Mouse (Mus musculus) heart, postnatal 14 days (tissue): ENCODE data around the gene Bin2. TPM values are rescaled to one million over a fixed set of nuclear protein-coding genes. Genes with fewer than 3 reads are reported as not detected.

Experiments used
- DNase-seq, 2 experiments: peaks; one replicate each; pipeline ENCODE4 v3.0.0; 2021 to 2022
- intact Hi-C: fragments of 180-260 bp; cut with DNase I; formaldehyde crosslinking; loops from one replicate; pipeline ENCODE4 v1.15.1; 2025
- long read RNA-seq, 2 experiments: library from polyadenylated mRNA; stranded (forward); transcript quantifications; one replicate each; pipeline ENCODE4 v2.0.0; 2021
- total RNA-seq, 2 experiments: library from RNA; stranded (reverse); gene quantifications; 2 replicates each; pipeline ENCODE4 v1.2.3; 2021

The Bin2 gene
- total RNA-seq, result 1 to 10 TPM; 1.8 to 3.9 TPM
- long read RNA-seq, experiment 1, partial matches to known transcripts, result 0 of 4 reads
- long read RNA-seq, experiment 1, other reads (novel, unspliced or antisense), result 1 of 4 reads
- long read RNA-seq, experiment 2, partial matches to known transcripts, result 1 of 3 reads
- long read RNA-seq, experiment 2, other reads (novel, unspliced or antisense), result 0 of 3 reads

DNA sequence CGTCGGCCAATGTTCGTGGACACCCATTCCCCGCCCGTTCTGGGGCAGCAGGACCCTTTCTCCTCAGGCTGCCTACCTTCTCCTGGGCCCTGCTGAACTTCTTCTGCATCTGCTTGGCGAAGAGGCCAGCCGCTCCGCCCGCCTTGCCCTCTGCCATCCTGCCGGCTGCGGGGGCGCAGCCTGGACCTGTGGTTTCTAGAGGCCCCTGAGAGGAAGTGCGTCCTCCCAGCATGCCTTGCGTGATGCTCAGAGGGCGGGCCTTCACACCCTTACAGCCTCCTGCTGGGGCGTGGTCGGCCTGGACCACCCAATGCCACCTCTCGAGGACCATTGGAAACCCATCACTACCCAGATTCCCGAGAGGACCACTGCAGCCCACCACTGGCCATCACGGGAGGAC is at the start of gene Bin2:
Bin2 (minus strand) TSS at position 217 of the 400 bp plus-strand sequence.
- DNase-seq, result peak; percentile 23 to 38

DNA sequence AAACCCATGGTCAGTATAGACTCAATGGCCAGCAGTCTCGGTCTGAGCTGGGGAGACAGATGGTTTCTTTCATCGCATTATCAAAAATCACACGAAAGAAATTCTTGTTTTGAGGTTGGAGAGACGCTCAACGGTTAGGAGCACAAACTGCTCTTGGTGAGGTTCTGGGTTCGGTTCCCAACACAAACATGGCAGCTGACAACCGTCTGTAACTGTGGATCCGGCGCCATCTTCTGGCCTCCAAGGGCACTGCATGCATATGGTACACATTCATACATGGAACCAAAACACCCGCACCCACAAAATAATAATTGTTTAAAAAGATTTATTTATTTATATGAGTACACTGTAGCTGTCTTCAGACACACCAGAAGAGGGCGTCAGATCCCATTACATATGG is 49.2 kb upstream of the Bin2 start:
- intact Hi-C loops, result no loop called here
- DNase-seq, result no peak

More for the DNA sequence above, at the start of gene Bin2:
- intact Hi-C loops, result no loop called here

DNA sequence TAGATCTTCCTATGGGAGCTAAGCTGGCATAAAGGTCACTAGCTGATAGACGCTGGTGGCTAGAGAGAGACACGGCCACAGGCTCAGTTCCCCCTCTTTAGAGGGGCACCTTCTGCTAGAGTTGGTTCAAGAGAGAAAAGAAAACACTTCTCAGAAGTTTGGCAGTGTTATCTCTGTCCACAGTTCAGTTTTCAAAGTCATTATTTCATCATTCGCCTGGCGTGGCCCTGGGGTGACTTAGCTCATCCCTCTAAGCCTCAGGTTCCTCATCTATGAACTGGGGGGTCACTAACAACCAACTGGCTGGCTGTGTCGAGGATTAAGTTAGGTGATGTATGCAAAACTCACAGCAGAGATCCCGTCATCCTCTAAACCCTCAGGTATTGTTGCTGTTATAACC is 48.6 kb upstream of the Bin2 start:
- intact Hi-C loops, result no loop called here

DNA sequence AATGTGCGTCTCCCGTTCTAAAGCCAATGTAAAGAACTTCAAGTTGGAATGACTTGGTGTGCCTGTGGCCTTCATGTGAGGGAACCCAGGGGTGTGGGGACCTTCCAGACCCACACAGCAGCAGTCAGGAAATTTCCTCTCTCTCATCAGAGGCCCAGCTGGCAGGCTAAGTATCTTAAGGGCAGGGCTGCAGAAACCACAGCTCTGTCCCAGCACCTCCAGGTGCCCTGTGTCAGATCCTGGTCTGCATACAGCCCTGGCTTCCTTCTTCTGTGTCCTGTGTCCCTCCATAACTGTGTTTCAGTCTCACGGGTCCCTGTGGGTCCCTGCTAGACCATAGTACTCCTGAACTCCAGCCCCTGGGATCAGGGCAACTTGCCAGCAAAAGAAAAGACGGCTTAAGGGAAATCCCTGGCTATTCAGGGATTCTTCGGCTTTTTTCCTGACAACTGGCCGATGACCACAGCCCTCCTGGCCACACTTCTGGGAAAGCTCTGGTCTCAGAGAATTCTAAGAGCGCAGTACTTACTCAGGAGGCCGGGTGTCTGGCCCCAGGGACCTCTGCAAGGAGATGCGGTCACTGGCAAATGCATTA is 46.1 kb upstream of the Bin2 start:
- peak in 1 of 2 experiments; percentile 20 for DNase-seq
- intact Hi-C loops, result no loop called here

More for the DNA sequence above, 48.6 kb upstream of the Bin2 start:
- no peak for DNase-seq

DNA sequence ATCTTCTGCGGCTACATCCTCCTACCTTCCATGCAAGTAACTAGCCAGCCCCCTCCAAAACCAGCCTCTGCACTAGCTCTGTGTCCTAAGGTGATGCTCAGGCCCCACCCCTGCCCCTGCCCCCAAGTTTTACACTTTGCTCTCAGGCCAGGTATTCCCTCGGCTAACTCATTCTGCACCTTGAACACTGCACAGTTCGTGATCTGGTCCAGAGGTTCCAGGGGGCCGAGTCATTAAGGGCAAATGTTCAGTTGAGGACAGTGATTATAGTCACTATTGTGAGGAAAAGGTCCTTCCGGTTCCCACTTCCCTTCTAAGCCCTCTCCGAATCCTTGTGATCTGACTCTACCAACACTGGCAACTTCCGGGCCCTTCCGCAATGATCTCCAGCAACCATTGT is 45.1 kb upstream of the Bin2 start:
- DNase-seq, result no peak
- intact Hi-C loops, result no loop called here

DNA sequence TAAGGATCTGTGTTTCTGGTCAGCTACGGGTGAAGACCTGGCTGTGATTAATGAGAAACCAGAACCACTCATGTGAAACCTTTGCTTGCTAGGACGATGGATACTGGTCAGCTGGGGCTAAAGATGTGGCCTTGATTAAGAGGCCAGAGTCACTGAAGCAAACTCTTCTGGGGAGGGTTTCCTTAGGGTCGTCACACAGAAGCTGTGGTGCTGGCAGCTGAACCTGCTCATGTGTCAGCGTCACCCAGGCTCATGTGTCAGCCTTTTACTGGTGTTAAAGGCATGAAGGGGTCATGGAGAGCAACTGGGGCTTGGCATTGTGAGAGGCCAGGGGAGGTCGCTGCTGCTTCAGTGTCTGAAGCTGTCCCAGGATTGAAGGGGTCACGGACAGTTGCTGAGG is 41.5 kb upstream of the Bin2 start:
- no peak for DNase-seq
- intact Hi-C loops, result no loop called here

DNA sequence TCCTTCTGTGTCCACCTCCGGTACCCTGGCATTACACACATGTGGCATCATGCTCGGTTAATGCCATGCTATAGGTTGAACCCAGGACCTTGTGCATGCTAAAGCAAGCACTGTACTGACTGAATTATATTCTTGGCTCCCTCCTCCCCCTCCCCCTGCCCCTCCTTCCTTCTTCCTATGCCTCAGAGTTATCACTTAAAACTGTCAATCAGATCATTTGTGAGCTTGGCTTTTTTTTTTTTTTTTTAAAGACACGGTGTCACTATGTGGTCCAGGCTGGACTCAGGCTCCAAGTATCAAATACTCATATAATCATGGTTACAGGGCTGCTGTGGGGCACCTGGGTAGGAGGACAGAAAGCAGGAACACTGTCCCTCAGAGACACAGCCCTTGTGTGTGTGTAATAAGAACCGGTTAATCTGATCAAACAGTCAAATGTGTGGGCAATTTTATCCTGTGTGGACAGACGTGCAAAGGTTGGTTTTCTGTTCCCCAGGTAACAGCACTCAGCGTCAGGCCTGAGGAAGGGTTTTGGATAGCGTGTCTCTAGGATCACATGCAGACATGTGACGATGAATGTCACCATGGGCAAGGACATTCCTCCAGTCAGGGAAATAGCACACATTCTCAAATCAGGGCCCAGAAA is 39.2 kb upstream of the Bin2 start:
- no peak for DNase-seq
- intact Hi-C loops, result no loop called here

DNA sequence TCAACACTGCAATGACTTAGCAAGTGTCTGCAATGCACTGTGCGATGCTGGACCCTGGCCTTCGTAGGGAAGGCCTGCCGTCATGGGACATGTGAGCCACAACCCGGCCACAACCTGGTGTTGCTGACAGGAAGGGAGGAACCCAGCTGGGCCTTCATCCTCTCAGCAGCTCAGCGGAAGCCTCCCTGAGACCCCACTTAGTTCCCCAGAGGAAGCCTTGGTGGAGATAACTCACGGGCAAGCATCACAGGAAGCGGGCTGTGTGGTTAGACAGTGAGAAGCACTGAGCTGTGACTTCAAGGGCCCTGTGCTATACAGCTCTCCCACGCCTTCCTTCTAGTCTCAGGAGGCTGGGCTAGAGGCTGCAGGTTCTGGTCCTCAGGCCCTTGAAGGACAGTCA is 36.9 kb upstream of the Bin2 start:
- no peak for DNase-seq
- intact Hi-C loops, result no loop called here

DNA sequence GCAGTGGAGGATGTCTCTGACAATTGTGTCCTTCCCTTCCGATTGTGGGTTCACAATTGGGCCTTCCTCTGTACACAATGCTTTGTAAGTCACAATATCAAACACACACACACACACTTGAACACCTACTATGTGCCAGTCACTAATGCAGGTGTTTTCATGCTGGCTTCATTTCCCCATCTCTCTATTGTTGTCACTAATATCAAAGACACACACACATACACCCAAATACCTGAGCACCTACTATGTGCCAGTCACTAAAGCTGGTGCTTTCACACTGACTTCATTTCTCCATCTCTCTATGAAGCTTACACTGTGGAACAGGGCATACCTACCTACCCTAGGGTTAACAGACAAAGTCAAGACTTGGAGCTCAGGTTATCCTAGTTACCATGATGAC is 36.0 kb upstream of the Bin2 start:
- intact Hi-C loops, result no loop called here
- no peak for DNase-seq

DNA sequence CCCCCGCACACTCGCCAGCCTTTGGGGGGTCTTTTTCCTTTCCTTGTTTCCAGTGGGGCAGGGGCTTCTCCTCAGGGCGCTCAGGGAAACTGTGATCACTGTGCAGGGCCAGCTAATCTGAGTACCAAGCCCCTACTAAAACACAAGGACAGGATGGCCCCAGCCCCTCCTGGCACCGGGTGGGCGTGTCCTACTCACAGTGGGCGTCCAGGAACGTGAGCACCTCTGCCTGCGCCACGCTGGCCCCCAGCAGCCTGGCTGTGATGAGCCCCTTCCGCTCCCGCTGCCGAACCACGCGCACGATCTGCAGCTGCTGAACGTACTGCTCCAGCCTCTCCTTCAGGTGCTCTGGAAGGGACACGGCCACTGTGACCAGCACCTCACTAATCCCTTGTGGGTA is 34.6 kb upstream of the Bin2 start:
- intact Hi-C loops, result no loop called here
- no peak for DNase-seq

DNA sequence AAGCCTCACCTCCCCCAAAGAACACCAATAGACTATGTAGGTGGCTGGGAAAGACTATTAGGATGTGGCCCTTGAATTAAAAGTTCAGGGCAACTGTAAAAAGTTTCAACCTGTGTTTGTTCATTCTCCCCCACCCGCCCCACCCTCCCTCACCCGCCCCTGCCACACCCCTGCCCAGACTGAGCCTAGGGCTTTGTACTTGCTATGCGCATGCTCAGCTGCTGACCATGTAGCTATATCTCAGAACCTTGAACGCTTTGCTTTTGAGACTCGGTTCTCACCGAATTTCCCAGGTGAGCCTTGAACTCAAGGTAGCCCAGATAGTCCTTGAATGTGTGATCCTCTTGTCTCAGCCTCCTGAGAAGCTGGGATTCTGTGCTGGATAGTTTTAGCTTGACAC is 32.5 kb upstream of the Bin2 start:
- no peak for DNase-seq
- intact Hi-C loops, result no loop called here

DNA sequence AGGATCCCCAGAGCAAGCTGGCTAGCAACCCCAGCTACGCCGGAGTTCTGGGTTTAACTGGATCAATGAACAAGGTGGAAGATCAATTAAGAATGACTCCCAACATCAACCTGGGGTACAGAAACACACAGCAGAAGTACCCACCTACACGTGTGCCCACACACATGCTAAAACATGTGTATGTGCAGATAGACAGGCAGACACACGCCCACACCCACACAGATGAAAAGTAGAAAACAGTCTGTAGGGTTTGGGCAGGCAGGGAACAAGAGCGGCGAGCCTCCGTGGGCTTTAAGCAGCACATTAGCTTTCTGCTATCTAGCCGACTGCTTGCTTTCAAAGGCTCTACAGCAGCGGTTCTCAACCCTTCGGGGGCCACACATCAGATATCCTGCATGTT is 31.8 kb upstream of the Bin2 start:
- intact Hi-C loops, result no loop called here
- DNase-seq, result no peak

DNA sequence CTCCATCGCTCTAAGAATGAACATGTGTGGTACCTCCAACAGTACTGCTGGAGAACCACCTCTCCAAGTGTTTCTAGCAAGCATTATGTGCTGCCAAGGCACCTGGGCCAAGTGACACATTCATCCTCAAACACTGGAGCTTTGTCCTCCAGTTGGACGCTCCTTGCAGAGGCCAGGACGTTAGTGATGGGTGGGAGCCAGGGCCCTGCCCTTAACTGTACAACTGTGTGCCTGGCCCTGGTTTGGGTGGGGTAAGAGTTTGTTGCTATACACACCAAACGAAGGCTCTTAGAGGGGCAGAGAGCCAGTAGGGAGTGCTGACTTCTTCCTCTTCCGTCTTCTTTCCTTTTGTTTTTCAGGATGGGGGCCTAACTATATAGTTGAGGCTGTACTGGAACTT is 31.1 kb upstream of the Bin2 start:
- intact Hi-C loops, result no loop called here
- no peak for DNase-seq

DNA sequence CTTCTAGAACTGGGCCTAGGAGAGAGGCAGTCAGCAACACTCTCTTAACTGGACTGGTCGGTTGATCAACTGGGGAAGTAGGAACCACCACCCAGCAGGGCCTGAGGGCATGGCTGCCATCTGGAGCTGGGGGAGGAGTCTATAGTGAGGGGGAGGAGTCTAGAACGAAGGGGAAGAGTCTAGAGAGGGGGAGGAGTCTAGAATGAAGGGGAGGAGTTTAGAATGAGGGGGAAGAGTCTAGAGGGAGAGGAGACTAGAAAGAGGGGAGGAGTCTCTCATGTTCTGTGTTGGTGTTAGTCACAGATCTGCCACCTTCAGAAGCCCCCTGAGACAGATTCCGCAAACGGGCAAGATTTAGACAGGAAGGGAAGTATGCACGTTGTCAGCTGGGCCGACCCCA is 30.0 kb upstream of the Bin2 start:
- no peak for DNase-seq
- intact Hi-C loops, result no loop called here

DNA sequence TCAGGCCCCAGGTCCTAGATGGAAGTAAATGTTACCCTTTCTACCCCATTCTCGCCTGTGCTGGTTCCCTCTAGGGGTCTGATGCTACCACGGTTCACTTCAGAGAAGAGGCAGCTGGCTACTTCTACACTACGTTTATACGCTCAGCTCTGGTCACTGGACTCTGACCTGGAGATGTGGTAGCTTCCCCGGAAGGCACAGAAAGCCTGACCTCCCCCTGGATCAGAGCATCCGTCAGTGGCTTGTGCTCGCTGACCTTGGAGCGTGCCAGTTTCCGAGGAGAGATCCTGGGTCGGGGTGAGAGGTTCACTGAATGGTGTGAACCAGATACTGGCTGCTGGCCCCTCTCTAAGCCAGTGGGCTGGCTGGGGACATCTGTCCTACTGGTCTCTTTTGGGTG is 28.7 kb upstream of the Bin2 start:
- intact Hi-C loops, result no loop called here
- DNase-seq, result no peak

DNA sequence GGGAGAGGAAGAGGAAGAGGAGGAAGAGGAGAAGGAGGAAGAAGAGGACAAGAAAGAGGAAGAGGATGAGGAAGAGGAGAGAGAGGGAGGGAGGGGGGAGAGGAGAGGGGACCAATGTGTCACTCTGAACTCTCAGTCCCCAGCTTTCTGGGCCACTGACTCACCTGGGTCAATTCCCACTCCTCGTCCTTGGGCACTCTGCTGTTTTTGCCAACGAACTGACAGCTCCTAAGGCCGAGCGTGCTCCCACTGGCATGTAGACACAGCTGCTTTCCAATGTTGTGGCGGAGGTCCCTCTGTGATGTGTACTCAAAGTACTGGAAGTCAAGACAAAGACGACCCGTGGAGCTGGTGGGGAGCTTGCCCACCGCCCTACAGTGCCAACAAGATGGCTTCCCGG is 25.1 kb upstream of the Bin2 start:
- intact Hi-C loops, result no loop called here
- DNase-seq, result no peak

DNA sequence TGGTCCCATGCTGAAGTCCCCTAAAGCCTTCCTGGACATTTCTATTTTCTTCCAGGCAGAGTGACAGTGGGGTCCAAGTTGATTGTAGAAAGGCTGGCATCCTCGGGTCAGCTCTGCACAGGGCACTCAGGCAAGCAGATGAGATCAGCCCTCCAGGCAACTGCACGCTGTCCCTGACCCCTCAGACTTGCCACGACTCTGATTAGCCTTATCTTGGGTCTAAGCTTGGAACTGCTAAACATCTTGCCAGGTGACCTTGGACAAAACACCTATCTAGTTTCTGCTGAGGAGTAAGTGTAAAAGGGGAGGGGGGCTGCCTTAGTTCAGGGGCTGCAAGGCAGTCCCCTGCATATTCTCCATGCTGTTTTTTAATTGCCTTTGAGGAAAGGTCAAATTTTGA is 22.6 kb upstream of the Bin2 start:
- DNase-seq, result no peak
- intact Hi-C loops, result no loop called here

DNA sequence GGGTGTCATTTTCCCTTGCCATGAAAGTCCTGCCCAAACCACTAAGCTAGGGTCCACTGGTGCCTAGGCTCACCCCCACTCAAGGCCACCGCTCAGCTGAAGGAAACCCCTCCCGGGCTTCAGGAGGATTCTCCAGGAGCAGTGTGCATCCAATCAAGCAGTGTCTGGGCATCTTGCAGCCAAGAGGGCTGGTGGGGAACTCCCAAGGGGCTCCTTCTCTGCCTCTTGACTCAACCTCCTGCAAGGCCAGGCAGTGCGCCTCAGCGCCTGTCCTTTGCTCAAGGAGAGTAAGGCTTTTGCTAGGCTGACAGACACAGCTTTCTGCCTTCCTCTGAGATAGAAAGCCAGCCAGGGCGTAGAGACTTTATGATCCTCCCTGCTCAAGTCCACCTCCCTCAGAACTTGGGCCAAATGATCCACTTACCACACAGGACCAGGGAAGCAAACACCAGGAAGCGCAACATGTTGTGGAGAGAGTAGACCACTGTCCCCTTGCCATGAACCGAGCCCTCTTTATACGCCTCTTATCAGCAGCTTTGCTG is 18.1 kb upstream of the Bin2 start, which contains the start of gene Cela1:
Cela1 (minus strand) TSS at position 492 of the 542 bp plus-strand sequence.
- no peak for DNase-seq
- intact Hi-C loops, result loop anchor here (2.0 to 10.0 kb wide), 2 partner anchors 61 to 153 kb away; no protein-coding TSS in a partner anchor

DNA sequence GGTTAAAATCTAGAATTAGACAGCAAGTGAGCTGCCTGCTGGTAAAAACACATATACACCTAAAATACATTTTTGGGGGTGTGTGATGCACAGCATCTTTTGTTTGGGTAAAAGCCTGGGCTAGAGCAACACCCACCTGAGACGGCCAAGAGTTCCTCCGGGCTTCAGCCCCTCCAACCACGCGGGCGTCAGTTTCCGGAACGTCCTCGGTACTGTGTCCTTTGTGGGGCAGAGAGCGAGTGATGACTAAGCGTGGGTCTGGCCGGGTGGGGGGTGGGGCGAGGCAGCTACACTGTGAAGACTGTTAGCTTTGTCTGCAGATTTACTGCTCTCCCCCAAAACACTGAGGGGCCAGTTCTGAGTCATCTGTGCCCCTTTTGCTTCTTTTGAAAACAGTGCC is 17.6 kb upstream of the Bin2 start:
- no peak for DNase-seq
- intact Hi-C loops, result loop anchor here (2.0 to 10.0 kb wide), 2 partner anchors 62 to 152 kb away; no protein-coding TSS in a partner anchor

DNA sequence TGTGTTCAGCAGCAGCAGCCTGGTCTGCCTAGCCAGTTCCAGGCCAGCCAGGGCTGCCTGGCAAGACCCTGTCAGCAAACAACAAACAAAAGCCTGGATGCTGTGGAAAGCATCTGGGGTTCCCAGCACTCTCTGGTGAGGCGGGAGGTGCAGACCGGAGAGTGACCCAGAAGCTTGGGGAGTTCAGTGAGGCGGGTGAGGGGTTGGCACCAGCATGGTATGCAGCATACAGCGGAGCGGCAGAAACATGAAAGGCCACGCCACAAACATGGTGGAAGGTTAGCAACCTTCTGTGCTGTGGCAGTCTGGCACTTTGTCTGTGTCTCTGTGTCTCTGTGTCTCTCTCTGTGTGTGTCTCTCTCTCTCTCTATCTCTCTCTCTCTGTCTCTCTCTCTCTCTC is 17.1 kb upstream of the Bin2 start:
- no peak for DNase-seq
- intact Hi-C loops, result loop anchor here (2.0 to 10.0 kb wide), 2 partner anchors 62 to 152 kb away; no protein-coding TSS in a partner anchor

DNA sequence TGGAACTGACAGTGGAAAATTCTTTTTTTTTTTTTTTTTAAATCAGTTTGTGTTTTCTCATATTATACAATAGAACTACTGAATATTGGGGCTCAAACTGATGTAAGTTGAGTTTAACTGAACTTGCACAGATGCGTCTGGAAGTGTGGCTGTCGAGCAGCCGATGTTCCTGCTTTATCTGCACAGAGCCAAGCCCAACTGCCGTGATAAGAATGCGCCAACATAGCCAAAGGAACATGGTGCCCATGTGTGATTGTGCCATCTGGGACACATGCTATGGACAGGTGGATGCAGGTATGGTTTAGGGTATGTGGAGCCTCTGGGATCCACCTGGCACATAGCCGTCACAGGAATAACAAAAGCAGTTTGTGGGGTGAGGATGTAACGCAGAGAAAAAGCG is 16.5 kb upstream of the Bin2 start:
- intact Hi-C loops, result loop anchor here (2.0 to 10.0 kb wide), 2 partner anchors 63 to 151 kb away; no protein-coding TSS in a partner anchor
- no peak for DNase-seq

DNA sequence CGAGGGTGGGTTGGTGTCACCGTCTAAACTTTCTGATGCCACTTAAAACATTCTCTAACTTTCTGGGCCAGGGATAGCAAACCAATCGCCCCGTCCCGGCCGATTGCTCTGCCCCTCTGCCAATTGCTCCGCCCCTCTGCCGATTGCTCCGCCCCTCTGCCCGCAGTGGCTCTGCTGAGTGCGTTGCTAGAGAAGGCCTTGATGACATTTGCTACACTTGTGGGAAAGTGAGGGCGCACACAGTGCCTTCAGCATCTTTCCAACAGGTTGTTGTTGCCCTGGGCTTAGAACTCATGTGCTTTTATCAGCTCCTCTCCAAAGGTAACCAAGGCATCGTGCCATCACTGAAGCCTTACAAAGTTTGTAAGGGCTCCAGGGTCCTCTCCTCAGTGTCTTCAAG is 15.9 kb upstream of the Bin2 start:
- intact Hi-C loops, result loop anchor here (10.0 kb wide), 1 partner anchor 150 kb away; no protein-coding TSS in a partner anchor
- DNase-seq, result no peak
